Mouse (Mus musculus) thymus, postnatal 0 days (tissue): ENCODE results near the gene Sec31b. TPM values are rescaled to one million over a fixed set of nuclear protein-coding genes. Genes with fewer than 3 reads are reported as not detected.

Source experiments
- DNase-seq: peaks from one replicate; pipeline ENCODE4 v3.0.0-alpha.2; 2015; ENCODE audit warnings: low spot score
- polyA plus RNA-seq: library from polyadenylated mRNA; unstranded; fragments of >200 nt; fragmentation: Nextera tagmentation; extraction: Ambion mirVana; gene quantifications from 2 replicates; pipeline ENCODE4 v1.2.1, GENCODE M21; 2015

The Sec31b gene
- polyA plus RNA-seq: 0.81 and 0.82 TPM in 2 replicates

GRCm38 (mm10) chr19:44545321-44546041, at the start of gene Sec31b:
Gene Sec31b (minus strand): TSS chr19:44545864.
- DNase-seq: no peak

- no peak for DNase-seq
These were observed 48.5 kb upstream of the Sec31b start for GRCm38 (mm10) chr19:44594180-44594579.

GRCm38 (mm10) chr19:44591638-44592037, 46.0 kb upstream of the Sec31b start:
- DNase-seq: no peak

- no peak for DNase-seq
These were observed 45.3 kb upstream of the Sec31b start for GRCm38 (mm10) chr19:44590992-44591391.

GRCm38 (mm10) chr19:44589591-44590223, 44.0 kb upstream of the Sec31b start:
- DNase-seq: no peak

GRCm38 (mm10) chr19:44588036-44588435, 42.4 kb upstream of the Sec31b start:
- no peak for DNase-seq

GRCm38 (mm10) chr19:44582638-44583309, 37.1 kb upstream of the Sec31b start:
- DNase-seq: peak; percentile 91

- DNase-seq: no peak
These were observed 36.4 kb upstream of the Sec31b start for GRCm38 (mm10) chr19:44582103-44582502.

GRCm38 (mm10) chr19:44578038-44578437, 32.4 kb upstream of the Sec31b start:
- peak; percentile 23 for DNase-seq

GRCm38 (mm10) chr19:44576275-44576674, 30.6 kb upstream of the Sec31b start:
- DNase-seq: no peak

GRCm38 (mm10) chr19:44567763-44568162, 22.1 kb upstream of the Sec31b start:
- DNase-seq: no peak

- DNase-seq: no peak
These were observed 18.3 kb upstream of the Sec31b start for GRCm38 (mm10) chr19:44564006-44564405.

GRCm38 (mm10) chr19:44562652-44563206, 17.1 kb upstream of the Sec31b start, which contains the start of gene Hif1an:
Gene Hif1an (plus strand): TSS chr19:44562850.
- peak; percentile 96 for DNase-seq

- DNase-seq: peak; percentile 91
These were observed 9.4 kb upstream of the Sec31b start, which contains the start of gene Ndufb8 for GRCm38 (mm10) chr19:44554861-44555590. Gene Ndufb8 (minus strand): TSS chr19:44555440.

GRCm38 (mm10) chr19:44554490-44554860, 8.8 kb upstream of the Sec31b start:
- DNase-seq: no peak

GRCm38 (mm10) chr19:44553286-44553685, 7.6 kb upstream of the Sec31b start:
- DNase-seq: no peak

- DNase-seq: no peak
These were observed 7.1 kb upstream of the Sec31b start, which contains the start of gene Gm20538 for GRCm38 (mm10) chr19:44552731-44553130. Gene Gm20538 (minus strand): TSS chr19:44552831.

- peak; percentile 79 for DNase-seq
These were observed 889 bp downstream of the Sec31b start for GRCm38 (mm10) chr19:44544775-44545174.

GRCm38 (mm10) chr19:44544372-44544771, 1.3 kb downstream of the Sec31b start:
- DNase-seq: no peak

GRCm38 (mm10) chr19:44542694-44543178, 2.9 kb downstream of the Sec31b start:
- DNase-seq: no peak

GRCm38 (mm10) chr19:44537416-44537815, 8.2 kb downstream of the Sec31b start:
- DNase-seq: no peak
